In genomic region chr8:61921454-61922054, GRCm38 (mm10) we compare ENCODE assay signal across 19 mouse cellular contexts. TPM values are rescaled to one million over a fixed set of nuclear protein-coding genes. Genes with fewer than 3 reads are reported as not detected.
DNase-seq lines count a peak whose midpoint lies in the region; ATAC-seq and TF ChIP-seq lines count a peak whose summit lies in the region.
"Had no signal": no experiment of that assay in that cellular context is flagged by ENCODE, and none has a peak within 500 bp of the region (broad histone marks: within the 10 kb centered on the region; RNA-seq: fewer than 3 reads in every experiment).

No protein-coding gene starts in this region.

- peak; percentile 70 for ATAC-seq in heart, embryonic 15.5 days (replicated peaks; ENCODE audit: insufficient number of reproducible peaks, insufficient read depth, low FRiP score, low read depth)
- ATAC-seq: forebrain, postnatal 0 days; hindbrain, postnatal 0 days; intestine, embryonic 16.5 days; lung, postnatal 0 days; Patski had no signal

- no peaks in the 10 kb centered on the region for H3K36me3 ChIP-seq in heart, embryonic 10.5 days
- H3K36me3 ChIP-seq in heart, embryonic 15.5 days: no peaks in the 10 kb centered on the region
- H3K36me3 ChIP-seq in myocyte (ENCODE audit: control insufficient read depth, insufficient read depth): no peaks in the 10 kb centered on the region
- H3K36me3 ChIP-seq: midbrain, embryonic 10.5 days had no signal

- intact Hi-C loops in heart, postnatal 36 days (cut with DNase I): loop anchor here (2.0 kb wide), 1 partner anchor 21 kb away; no protein-coding TSS in a partner anchor

- H3K9ac ChIP-seq in heart, embryonic 15.5 days: no peak overlapping the region
- H3K9ac ChIP-seq: forebrain, postnatal 0 days had no signal

- H3K4me3 ChIP-seq in heart, embryonic 10.5 days: no peak overlapping the region
- H3K4me3 ChIP-seq in heart, embryonic 15.5 days: no peak overlapping the region
- H3K4me3 ChIP-seq in myocyte: no peak overlapping the region
- no peak overlapping the region for H3K4me3 ChIP-seq in lung, adult 2 months (replicated peaks; ENCODE audit: extremely low read depth, low read depth, low read length)
- H3K4me3 ChIP-seq: midbrain, embryonic 10.5 days had no signal

- H3K27ac ChIP-seq in heart, embryonic 10.5 days: peak overlapping the region; percentile 77
- H3K27ac ChIP-seq in heart, embryonic 15.5 days: peak overlapping the region; percentile 81
- H3K27ac ChIP-seq: hindbrain, postnatal 0 days; midbrain, embryonic 10.5 days; stomach, postnatal 0 days had no signal

- H3K4me2 ChIP-seq in heart, embryonic 15.5 days: peak overlapping the region; percentile 25
- peak overlapping the region; percentile 68 for H3K4me2 ChIP-seq in myocyte (ENCODE audit: low read depth)

- peak; percentile 51 to 62 for DNase-seq in heart, adult 18-20 months
- no peak for DNase-seq in heart, postnatal 36 days
- DNase-seq in heart, embryonic 10.5 days (ENCODE audit: low spot score): peak; percentile 78
- no peak for DNase-seq in lung, adult 2 months
- DNase-seq in testis, postnatal 14 days (ENCODE audit: low spot score): no peak
- DNase-seq: adrenal gland, postnatal 36 days; cerebellum, postnatal 10 days; forebrain, postnatal 0 days; gastrocnemius, postnatal 36 days; kidney, adult 9 months; kidney, postnatal 36 days had no signal

- no peak for TF ChIP-seq CTCF in lung, adult 2 months (IDR thresholded peaks at IDR 0.05; ENCODE audit: insufficient read depth, low read length)

- WGBS in heart, embryonic 10.5 days: 41% methylated on average over 10 of the region's 10 CpGs
- 42% methylated on average over 10 of the region's 10 CpGs for WGBS in heart, embryonic 15.5 days
- 67% methylated on average over 10 of the region's 10 CpGs for WGBS in lung, adult 2 months

- H3ac ChIP-seq in myocyte (ENCODE audit: control insufficient read depth, insufficient read length): no peak overlapping the region

- TF ChIP-seq POLR2A in myocyte (IDR thresholded peaks at IDR 0.05; ENCODE audit: insufficient read length, low read depth): no peak
- no peak for TF ChIP-seq POLR2A in lung, adult 2 months (IDR thresholded peaks at IDR 0.05; ENCODE audit: borderline replicate concordance, extremely low read depth, low read depth, low read length)

- H3K4me1 ChIP-seq in heart, embryonic 10.5 days: peaks cover 31% of the 10 kb centered on the region
- peaks cover 25% of the 10 kb centered on the region for H3K4me1 ChIP-seq in heart, embryonic 15.5 days (replicated peaks)
- H3K4me1 ChIP-seq in lung, adult 2 months (ENCODE audit: control insufficient read depth, insufficient read depth, low read length): no peaks in the 10 kb centered on the region
- H3K4me1 ChIP-seq: midbrain, embryonic 10.5 days had no signal

- no peaks in the 10 kb centered on the region for H3K79me2 ChIP-seq in myocyte (ENCODE audit: control insufficient read depth, insufficient read depth)

- no peaks in the 10 kb centered on the region for H3K27me3 ChIP-seq in heart, embryonic 10.5 days (ENCODE audit: insufficient read depth, poor library complexity, severe bottlenecking)
- no peaks in the 10 kb centered on the region for H3K27me3 ChIP-seq in heart, embryonic 15.5 days
- H3K27me3 ChIP-seq in myocyte (ENCODE audit: control insufficient read depth, insufficient read depth, insufficient read length): no peaks in the 10 kb centered on the region

- H3K9me3 ChIP-seq in heart, embryonic 10.5 days: no peaks in the 10 kb centered on the region
- H3K9me3 ChIP-seq in heart, embryonic 15.5 days (replicated peaks): no peaks in the 10 kb centered on the region
- H3K9me3 ChIP-seq: midbrain, embryonic 10.5 days had no signal

TF ChIP-seq in myocyte, 11 proteins besides CTCF, POLR2A, EP300 and RAD21:
- TF ChIP-seq SRF (IDR thresholded peaks at IDR 0.05; ENCODE audit: control insufficient read depth, insufficient read length, low read depth) (peak; percentile 26), TCF12 (IDR thresholded peaks at IDR 0.05; ENCODE audit: insufficient read depth, poor library complexity, severe bottlenecking) (peak; percentile 83), MYOD1 (IDR thresholded peaks at IDR 0.05; ENCODE audit: control insufficient read depth in 1 of 3, insufficient read length in 2 of 3, low read depth in 2 of 3) (peak in 2 of 3 experiments; percentile 80 to 93), TCF3 (IDR thresholded peaks at IDR 0.05; ENCODE audit: insufficient read length, low read depth) (peak; percentile 19), MAX (IDR thresholded peaks at IDR 0.05; ENCODE audit: low read depth) (no peak), MYOG (IDR thresholded peaks at IDR 0.05; ENCODE audit: control insufficient read depth in 1 of 3, insufficient read depth in 1 of 3, insufficient read length in 2 of 3, low read depth in 2 of 3) (peak; percentile 26 to 95 (median 89))

RNA-seq across cellular contexts. Expression of gene Ddx60, which starts 6.3 kb away (rescaled TPM):
- total RNA-seq in heart, adult 18-20 months (2021): 1 to 10 TPM; 1.0 to 1.6 TPM
- total RNA-seq in heart, postnatal 36 days (2021): 1 to 10 TPM; 1.3 to 3.1 TPM
- 0.57 and 2.0 TPM in 2 replicates for polyA plus RNA-seq in heart, embryonic 10.5 days (2016; fragmentation: Nextera tagmentation; extraction: Ambion mirVana)
- polyA plus RNA-seq in heart, embryonic 15.5 days (2015; fragmentation: Nextera tagmentation; extraction: Ambion mirVana): 2.1 and 2.7 TPM in 2 replicates
- 0.04 TPM for polyA plus RNA-seq in myocyte (2012; fragmentation: generic; extraction: Trizol)
- polyA plus RNA-seq in lung, adult 2 months (2012; rRNA removed): 1.0 and 1.1 TPM in 2 replicates

RNA-seq across cellular contexts. Expression of gene Palld, which starts 19.1 kb away (rescaled TPM):
- 100 to 1,000 TPM; 157 to 161 TPM for total RNA-seq in heart, adult 18-20 months (2021)
- 100 to 1,000 TPM; 211 to 235 TPM for total RNA-seq in heart, postnatal 36 days (2021)
- 167 and 228 TPM in 2 replicates for polyA plus RNA-seq in heart, embryonic 10.5 days (2016; fragmentation: Nextera tagmentation; extraction: Ambion mirVana)
- polyA plus RNA-seq in heart, embryonic 15.5 days (2015; fragmentation: Nextera tagmentation; extraction: Ambion mirVana): 173 and 181 TPM in 2 replicates
- 52.4 TPM for polyA plus RNA-seq in myocyte (2012; fragmentation: generic; extraction: Trizol)
- 34.2 and 37.1 TPM in 2 replicates for polyA plus RNA-seq in lung, adult 2 months (2012; rRNA removed)

Comparison
In these comparisons a context has a peak if more than half of its experiments do, and no peak if none do; other contexts are left out.
1. DNase-seq: peak in heart, adult 18-20 months (2 of 2) and heart, embryonic 10.5 days (single experiment); none in heart, postnatal 36 days (0 of 2), lung, adult 2 months (single experiment) and testis, postnatal 14 days (single experiment).